Mouse (Mus musculus): ENCODE results near the gene Pitpnc1. TPM values are rescaled to one million over a fixed set of nuclear protein-coding genes. Genes with fewer than 3 reads are reported as not detected.
"Not testable (repeated sequence)": the region's sequence is repeated elsewhere in the genome, so short reads cannot be mapped to it uniquely, and the experiment has no call there.

Pitpnc1 gene
- polyA plus RNA-seq (2014; fragmentation: Nextera tagmentation; extraction: Ambion mirVana), result 15.5 and 15.7 TPM in 2 replicates

DNA sequence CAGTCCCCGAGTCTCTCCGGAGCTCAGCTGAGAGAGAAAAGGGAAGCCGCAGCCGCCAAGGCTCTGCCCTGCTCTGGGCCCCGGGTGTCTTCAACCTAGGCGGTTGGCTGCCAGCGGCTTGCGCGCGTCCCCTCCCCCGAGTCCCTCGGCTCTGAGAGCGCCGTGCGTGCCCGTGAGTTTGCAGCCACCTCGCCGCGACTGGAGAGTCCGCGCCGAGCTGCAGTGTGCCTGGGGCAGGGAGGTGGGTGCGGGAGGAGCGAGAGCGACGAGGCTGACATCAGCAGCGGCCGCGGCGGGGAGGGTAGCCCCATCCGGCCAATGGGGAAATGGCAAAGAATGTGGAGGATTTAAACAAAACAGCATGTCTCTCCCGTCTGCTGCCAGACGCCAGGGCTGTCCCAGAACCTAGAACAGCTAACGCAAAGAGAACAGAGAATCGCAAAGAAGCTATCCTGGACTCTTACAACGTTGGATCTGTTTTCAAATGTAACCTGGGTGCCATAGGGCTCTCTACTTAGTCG lies at the start of gene Pitpnc1:
Pitpnc1 (minus strand) TSS at position 179 of the 521 bp plus-strand sequence.
- peak within 1 kb of the TSS; percentile 81 for H3K9ac ChIP-seq (replicated peaks; ENCODE audit: low read depth, low read length)
- WGBS, result under 1% methylated on average over 36 of the region's 37 CpGs
- peaks cover 14% of the 10 kb centered on the region for H3K4me1 ChIP-seq (ENCODE audit: control insufficient read depth, insufficient read depth, low read length)
- H3K36me3 ChIP-seq (ENCODE audit: control insufficient read depth, insufficient read depth, low read length), result no peaks in the 10 kb centered on the region
- H3K4me3 ChIP-seq (ENCODE audit: low read depth, low read length), result peak within 1 kb of the TSS; percentile 62
- H3K27ac ChIP-seq (ENCODE audit: low read length), result peak within 1 kb of the TSS; percentile 93
- peak; percentile 87 for ATAC-seq (ENCODE audit: insufficient number of reproducible peaks, insufficient read depth, low FRiP score, low read depth)
- no peaks in the 10 kb centered on the region for H3K27me3 ChIP-seq (ENCODE audit: control insufficient read depth, insufficient read depth, low read length)
- H3K4me2 ChIP-seq (replicated peaks; ENCODE audit: low read depth, low read length), result peak within 1 kb of the TSS; percentile 90
- H3K9me3 ChIP-seq (ENCODE audit: control insufficient read depth, low read depth, low read length), result no peaks in the 10 kb centered on the region

DNA sequence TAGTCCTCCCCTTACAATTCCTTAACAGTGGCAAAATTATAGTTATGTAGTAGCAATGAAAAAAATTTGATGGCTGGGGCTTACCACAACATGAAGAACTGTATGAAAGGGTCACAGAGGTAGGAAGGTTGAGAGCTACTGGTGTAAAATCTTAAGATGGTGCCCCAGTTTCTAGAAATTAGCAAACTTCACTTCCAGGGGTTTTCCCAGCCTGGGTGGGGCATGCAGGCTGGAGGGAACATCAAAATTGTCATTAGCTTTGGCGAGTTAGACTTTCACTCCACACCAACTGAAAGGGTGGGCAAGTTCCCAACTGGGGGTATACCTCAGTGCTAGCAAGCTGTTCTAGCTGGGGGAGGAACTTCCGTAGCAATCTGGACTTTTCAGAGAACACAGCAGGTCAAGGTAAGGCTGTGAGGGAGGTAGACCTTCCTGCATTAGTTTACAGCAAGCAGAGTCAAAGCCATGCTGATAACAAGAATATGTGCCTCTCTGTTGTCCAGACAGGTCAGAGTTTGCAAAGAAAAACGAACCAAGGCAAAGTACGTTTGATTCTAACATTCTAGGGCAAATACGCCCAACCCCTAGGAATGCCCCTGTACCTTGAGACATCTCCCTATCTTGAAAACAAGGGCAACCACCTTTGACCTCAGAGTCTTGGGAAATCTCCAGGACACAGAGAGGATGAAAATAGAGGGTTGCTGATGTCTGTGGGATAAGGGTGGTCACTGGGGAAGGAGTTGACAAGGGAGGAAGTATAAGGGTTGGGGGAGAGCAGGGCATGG lies 48.3 kb upstream of the Pitpnc1 start:
- H3K27me3 ChIP-seq (ENCODE audit: control insufficient read depth, insufficient read depth, low read length), result no peaks in the 10 kb centered on the region
- no peaks in the 10 kb centered on the region for H3K4me1 ChIP-seq (ENCODE audit: control insufficient read depth, insufficient read depth, low read length)
- H3K9me3 ChIP-seq (ENCODE audit: control insufficient read depth, low read depth, low read length), result no peaks in the 10 kb centered on the region
- ATAC-seq (ENCODE audit: insufficient number of reproducible peaks, insufficient read depth, low FRiP score, low read depth), result no peak
- H3K27ac ChIP-seq (ENCODE audit: low read length), result no peak overlapping the region
- H3K4me3 ChIP-seq (ENCODE audit: low read depth, low read length), result no peak overlapping the region
- H3K9ac ChIP-seq (replicated peaks; ENCODE audit: low read depth, low read length), result no peak overlapping the region
- no peaks in the 10 kb centered on the region for H3K36me3 ChIP-seq (ENCODE audit: control insufficient read depth, insufficient read depth, low read length)
- 61% methylated on average over 5 of the region's 5 CpGs for WGBS
- H3K4me2 ChIP-seq (replicated peaks; ENCODE audit: low read depth, low read length), result no peak overlapping the region

GRCm38 (mm10) chr11:107516387-107516786 lies 45.9 kb upstream of the Pitpnc1 start:
- H3K9ac ChIP-seq (replicated peaks; ENCODE audit: low read depth, low read length), result no peak overlapping the region
- H3K27me3 ChIP-seq (ENCODE audit: control insufficient read depth, insufficient read depth, low read length), result no peaks in the 10 kb centered on the region
- no peak overlapping the region for H3K4me2 ChIP-seq (replicated peaks; ENCODE audit: low read depth, low read length)
- no peaks in the 10 kb centered on the region for H3K36me3 ChIP-seq (ENCODE audit: control insufficient read depth, insufficient read depth, low read length)
- no peaks in the 10 kb centered on the region for H3K9me3 ChIP-seq (ENCODE audit: control insufficient read depth, low read depth, low read length)
- no peak for ATAC-seq (ENCODE audit: insufficient number of reproducible peaks, insufficient read depth, low FRiP score, low read depth)
- WGBS, result 100% methylated on average over 2 of the region's 2 CpGs
- H3K4me3 ChIP-seq (ENCODE audit: low read depth, low read length), result no peak overlapping the region
- no peak overlapping the region for H3K27ac ChIP-seq (ENCODE audit: low read length)
- no peaks in the 10 kb centered on the region for H3K4me1 ChIP-seq (ENCODE audit: control insufficient read depth, insufficient read depth, low read length)

GRCm38 (mm10) chr11:107513047-107513446 lies 42.5 kb upstream of the Pitpnc1 start:
- H3K27me3 ChIP-seq (ENCODE audit: control insufficient read depth, insufficient read depth, low read length), result no peaks in the 10 kb centered on the region
- H3K9ac ChIP-seq (replicated peaks; ENCODE audit: low read depth, low read length), result no peak overlapping the region
- no peak overlapping the region for H3K4me2 ChIP-seq (replicated peaks; ENCODE audit: low read depth, low read length)
- H3K4me3 ChIP-seq (ENCODE audit: low read depth, low read length), result no peak overlapping the region
- ATAC-seq (ENCODE audit: insufficient number of reproducible peaks, insufficient read depth, low FRiP score, low read depth), result no peak
- peaks cover 4% of the 10 kb centered on the region; the same call in 1 of the 2 replicates for H3K4me1 ChIP-seq (ENCODE audit: control insufficient read depth, insufficient read depth, low read length)
- no peaks in the 10 kb centered on the region for H3K36me3 ChIP-seq (ENCODE audit: control insufficient read depth, insufficient read depth, low read length)
- WGBS, result 61% methylated on average over 10 of the region's 10 CpGs
- no peaks in the 10 kb centered on the region for H3K9me3 ChIP-seq (ENCODE audit: control insufficient read depth, low read depth, low read length)
- no peak overlapping the region for H3K27ac ChIP-seq (ENCODE audit: low read length)

DNA sequence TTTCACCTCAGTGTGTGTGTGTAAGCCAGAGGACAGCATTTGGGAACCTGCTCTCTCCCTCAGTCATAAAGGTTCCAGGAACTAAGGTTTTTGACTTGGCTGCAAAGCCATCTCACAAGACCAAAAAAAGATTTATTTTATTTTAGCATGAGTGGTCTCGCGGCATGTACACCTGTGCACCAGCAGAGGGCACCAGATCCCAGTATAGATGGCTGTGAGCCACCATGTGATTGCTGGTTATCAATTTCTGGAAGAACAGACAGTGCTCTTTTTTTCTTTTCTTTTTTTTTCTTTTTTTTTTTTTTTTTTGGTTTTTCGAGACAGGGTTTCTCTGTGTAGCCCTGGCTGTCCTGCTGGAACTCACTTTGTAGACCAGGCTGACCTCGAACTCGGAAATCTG lies 41.5 kb upstream of the Pitpnc1 start:
- H3K4me3 ChIP-seq (ENCODE audit: low read depth, low read length); H3K9ac ChIP-seq (replicated peaks; ENCODE audit: low read depth, low read length); H3K4me1 ChIP-seq (ENCODE audit: control insufficient read depth, insufficient read depth, low read length); ATAC-seq (ENCODE audit: insufficient number of reproducible peaks, insufficient read depth, low FRiP score, low read depth); H3K27me3 ChIP-seq (ENCODE audit: control insufficient read depth, insufficient read depth, low read length); H3K4me2 ChIP-seq (replicated peaks; ENCODE audit: low read depth, low read length); H3K27ac ChIP-seq (ENCODE audit: low read length); H3K9me3 ChIP-seq (ENCODE audit: control insufficient read depth, low read depth, low read length); H3K36me3 ChIP-seq (ENCODE audit: control insufficient read depth, insufficient read depth, low read length): not testable (repeated sequence)
- 50% methylated on average over 5 of the region's 5 CpGs for WGBS

DNA sequence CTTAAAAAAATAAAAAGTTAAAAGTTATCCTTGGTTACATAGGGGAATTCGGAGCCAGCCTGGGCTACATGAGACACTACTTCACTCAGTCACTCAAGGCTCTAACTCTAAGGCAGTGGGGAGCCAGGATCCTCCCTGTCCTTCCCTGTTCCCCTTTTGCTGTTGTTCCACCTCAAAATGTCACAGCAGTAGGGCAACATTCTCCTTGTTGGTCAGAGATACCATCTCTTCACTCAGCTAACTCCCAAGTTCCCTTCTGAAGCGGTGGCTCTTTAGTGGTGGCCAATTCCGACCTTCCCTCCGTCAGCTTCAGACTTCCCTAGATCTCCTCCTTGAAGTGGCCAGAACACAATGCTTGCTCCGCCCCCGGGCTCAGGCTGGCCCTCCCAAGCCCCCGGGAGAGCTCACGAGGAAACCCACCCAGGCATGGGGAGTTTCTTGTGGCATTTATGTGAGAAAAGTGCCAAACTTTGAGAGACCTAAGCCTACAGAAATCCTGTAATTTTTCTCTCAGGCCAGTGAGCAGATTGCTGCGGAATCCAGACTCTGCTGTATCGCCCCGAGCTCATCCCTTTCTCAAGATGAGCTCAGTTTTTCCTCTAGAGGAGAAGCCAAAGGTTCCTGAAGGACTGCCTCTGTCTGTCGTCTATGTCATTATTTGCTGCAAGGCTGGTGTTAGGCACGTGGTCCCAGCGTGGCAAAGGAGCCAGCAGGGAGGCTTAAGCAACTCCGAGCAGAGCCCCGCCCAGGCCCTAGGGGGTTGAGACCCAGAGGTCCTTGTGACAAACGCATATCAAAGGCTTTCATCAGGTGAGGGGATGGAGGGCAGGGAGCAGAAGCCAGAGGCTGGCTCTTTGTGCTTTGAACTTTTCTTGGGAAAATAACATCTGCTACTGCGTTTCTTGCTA lies 40.1 kb upstream of the Pitpnc1 start:
- no peak for ATAC-seq (ENCODE audit: insufficient number of reproducible peaks, insufficient read depth, low FRiP score, low read depth)
- Histone ChIP-seq H3K9ac (replicated peaks; ENCODE audit: low read depth, low read length) (no peak overlapping the region; the same call in 1 of the 2 replicates), H3K4me2 (replicated peaks; ENCODE audit: low read depth, low read length) (peak overlapping the region; percentile 11), H3K9me3 (ENCODE audit: control insufficient read depth, low read depth, low read length) (no peaks in the 10 kb centered on the region), H3K4me3 (ENCODE audit: low read depth, low read length) (no peak overlapping the region), H3K36me3 (ENCODE audit: control insufficient read depth, insufficient read depth, low read length) (no peaks in the 10 kb centered on the region), H3K27ac (ENCODE audit: low read length) (no peak overlapping the region), H3K4me1 (ENCODE audit: control insufficient read depth, insufficient read depth, low read length) (peaks cover 4% of the 10 kb centered on the region; the same call in 1 of the 2 replicates), H3K27me3 (ENCODE audit: control insufficient read depth, insufficient read depth, low read length) (no peaks in the 10 kb centered on the region)
- WGBS, result 4% methylated on average over 18 of the region's 18 CpGs

DNA sequence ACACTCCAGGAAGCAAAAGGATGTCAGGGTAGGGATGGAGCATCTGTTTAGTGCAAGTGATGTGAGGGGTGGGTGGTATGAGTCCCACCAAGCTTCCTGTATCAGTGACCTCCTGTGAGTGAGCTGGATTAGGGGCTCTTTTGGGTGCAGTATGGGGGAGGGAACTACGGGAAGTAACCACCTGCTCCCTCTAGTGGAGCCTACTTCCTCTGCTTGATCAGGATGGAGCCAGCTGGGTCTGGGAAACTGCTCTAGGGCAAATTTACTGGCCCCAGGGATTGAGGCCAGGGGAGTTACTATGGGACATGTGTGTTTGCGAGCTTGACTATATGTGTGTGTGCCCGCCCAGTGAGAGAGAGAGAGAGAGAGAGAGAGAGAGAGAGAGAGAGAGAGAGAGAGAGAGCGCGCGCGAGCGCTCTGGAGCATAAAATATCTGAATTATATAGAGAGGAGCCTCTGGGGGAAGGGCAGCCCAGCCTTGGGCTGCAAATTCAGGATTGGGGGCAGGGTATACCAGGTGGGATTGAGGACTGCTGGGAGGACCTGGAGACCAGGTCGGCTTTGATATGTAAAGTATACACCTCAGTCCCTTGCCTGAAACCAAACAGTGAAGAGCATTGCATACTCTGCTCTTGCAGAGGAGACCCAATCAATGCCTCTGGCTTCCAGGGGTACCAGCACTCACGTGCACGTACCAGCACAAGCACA lies 39.3 kb upstream of the Pitpnc1 start:
- no peak overlapping the region for H3K4me3 ChIP-seq (ENCODE audit: low read depth, low read length)
- ATAC-seq (ENCODE audit: insufficient number of reproducible peaks, insufficient read depth, low FRiP score, low read depth), result peak; percentile 43; the same call in 1 of the 2 replicates
- H3K27me3 ChIP-seq (ENCODE audit: control insufficient read depth, insufficient read depth, low read length), result no peaks in the 10 kb centered on the region
- H3K4me1 ChIP-seq (ENCODE audit: control insufficient read depth, insufficient read depth, low read length), result peaks cover 4% of the 10 kb centered on the region; the same call in 1 of the 2 replicates
- WGBS, result 14% methylated on average over 11 of the region's 11 CpGs
- no peak overlapping the region for H3K27ac ChIP-seq (ENCODE audit: low read length)
- H3K4me2 ChIP-seq (replicated peaks; ENCODE audit: low read depth, low read length), result no peak overlapping the region
- no peaks in the 10 kb centered on the region for H3K36me3 ChIP-seq (ENCODE audit: control insufficient read depth, insufficient read depth, low read length)
- no peak overlapping the region for H3K9ac ChIP-seq (replicated peaks; ENCODE audit: low read depth, low read length)
- H3K9me3 ChIP-seq (ENCODE audit: control insufficient read depth, low read depth, low read length), result no peaks in the 10 kb centered on the region

DNA sequence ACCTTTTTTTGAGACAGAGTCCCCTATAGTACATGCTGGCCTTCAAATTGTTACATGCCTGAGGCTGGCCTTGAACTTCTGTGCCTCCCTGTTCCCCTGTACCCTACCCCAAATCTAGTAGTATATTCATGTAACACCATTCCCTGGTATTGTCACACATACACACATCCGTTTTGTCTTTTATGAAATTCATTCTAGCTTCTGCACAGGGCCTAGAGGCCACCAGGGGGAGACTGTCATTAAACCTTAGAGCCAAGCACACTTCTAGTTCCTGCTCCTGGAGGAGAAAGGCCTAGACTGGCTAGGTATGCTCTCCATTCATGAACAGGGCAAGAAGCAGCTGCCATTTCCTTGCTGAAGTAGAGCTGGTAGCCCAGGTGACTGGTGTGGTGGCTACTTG lies 35.8 kb upstream of the Pitpnc1 start:
- H3K9ac ChIP-seq (replicated peaks; ENCODE audit: low read depth, low read length), result no peak overlapping the region
- no peak overlapping the region for H3K4me3 ChIP-seq (ENCODE audit: low read depth, low read length)
- H3K27ac ChIP-seq (ENCODE audit: low read length), result no peak overlapping the region
- H3K27me3 ChIP-seq (ENCODE audit: control insufficient read depth, insufficient read depth, low read length), result no peaks in the 10 kb centered on the region
- WGBS, result 62% methylated on average over 1 of the region's 1 CpGs
- ATAC-seq (ENCODE audit: insufficient number of reproducible peaks, insufficient read depth, low FRiP score, low read depth), result no peak
- no peaks in the 10 kb centered on the region for H3K9me3 ChIP-seq (ENCODE audit: control insufficient read depth, low read depth, low read length)
- no peak overlapping the region for H3K4me2 ChIP-seq (replicated peaks; ENCODE audit: low read depth, low read length)
- peaks cover 4% of the 10 kb centered on the region; the same call in 1 of the 2 replicates for H3K4me1 ChIP-seq (ENCODE audit: control insufficient read depth, insufficient read depth, low read length)
- no peaks in the 10 kb centered on the region for H3K36me3 ChIP-seq (ENCODE audit: control insufficient read depth, insufficient read depth, low read length)

All from stomach, embryonic 14.5 days (tissue).